Mouse (Mus musculus) limb, embryonic 14.5 days (tissue): ENCODE data around the gene Amer1. TPM values are rescaled to one million over a fixed set of nuclear protein-coding genes. Genes with fewer than 3 reads are reported as not detected.

ENCODE experiments used
- ATAC-seq: fragments of 200-750 bp; cut with Nextera tagmentation; 2 replicates; pipeline ENCODE4 v1.8.0; 2017; ENCODE audit warnings: low read depth, moderate number of reproducible peaks, moderate TSS enrichment; ENCODE audit not compliant: low FRiP score
- DNase-seq: peaks from one replicate; pipeline ENCODE4 v3.0.0-alpha.2; 2015; ENCODE audit warnings: low spot score
- H3K27ac ChIP-seq: fragments of 300-500 bp; sonication (generic); replicated peaks from 2 replicates; pipeline ENCODE4 v1.5.1; 2014; ENCODE audit warnings: low read depth, mild to moderate bottlenecking, low read length, moderate library complexity, mixed read lengths
- H3K27me3 ChIP-seq: fragments of 300-500 bp; sonication (generic); 2 replicates; pipeline ENCODE4 v1.6.1; 2014; ENCODE audit warnings: low read length, mixed read lengths; ENCODE audit not compliant: control insufficient read depth, insufficient read depth
- H3K36me3 ChIP-seq: fragments of 300-500 bp; sonication (generic); 2 replicates; pipeline ENCODE4 v1.6.1; 2014; ENCODE audit warnings: mild to moderate bottlenecking, low read length, moderate library complexity, mixed read lengths; ENCODE audit not compliant: control insufficient read depth, insufficient read depth
- H3K4me1 ChIP-seq: fragments of 300-500 bp; sonication (generic); 2 replicates; pipeline ENCODE4 v1.6.1; 2014; ENCODE audit warnings: antibody characterized with exemption, low read length, mixed read lengths; ENCODE audit not compliant: control insufficient read depth, insufficient read depth
- H3K4me2 ChIP-seq: fragments of 300-500 bp; sonication (generic); replicated peaks from 2 replicates; pipeline ENCODE4 v1.6.1; 2014; ENCODE audit warnings: low read depth, mild to moderate bottlenecking, low read length, moderate library complexity; ENCODE audit not compliant: severe bottlenecking
- H3K4me3 ChIP-seq: fragments of 300-500 bp; sonication (generic); replicated peaks from 2 replicates; pipeline ENCODE4 v1.5.1; 2014; ENCODE audit warnings: low read length
- H3K9ac ChIP-seq: fragments of 300-500 bp; sonication (generic); 2 replicates; pipeline ENCODE4 v1.6.1; 2014; ENCODE audit warnings: mild to moderate bottlenecking, low read depth, low read length, moderate library complexity; ENCODE audit not compliant: severe bottlenecking
- H3K9me3 ChIP-seq: fragments of 300-500 bp; sonication (generic); 2 replicates; pipeline ENCODE4 v1.6.1; 2016; ENCODE audit warnings: low read length; ENCODE audit not compliant: control insufficient read depth
- POLR2A ChIP-seq: fragments of 200-500 bp; IDR thresholded peaks from 2 replicates; pipeline ENCODE4 v1.8.0; 2012; ENCODE audit warnings: inconsistent platforms, mild to moderate bottlenecking, moderate library complexity, borderline replicate concordance; ENCODE audit not compliant: insufficient read depth, insufficient read length; ENCODE audit errors: extremely low read depth
- WGBS: fragments of 180-500 bp; shearing (Covaris S2); extraction: QIAGEN DNeasy Blood & Tissue Kit; methylation state at CpG from one replicate; pipeline ENCODE4 v1.1.7; 2014; 5-methylcytosine and 5-hydroxymethylcytosine counted together
- polyA plus RNA-seq, 2 experiments: library from polyadenylated mRNA; depleted of rRNA in 1 of 2; stranded (reverse) in 1 of 2; unstranded in 1 of 2; fragments of >200 nt; fragmentation: Nextera tagmentation in 1 of 2; extraction: Ambion mirVana in 1 of 2; gene quantifications; 2 replicates each; pipeline versions ENCODE4 v1.2.1 to v1.2.3; 2012 to 2014

The Amer1 gene
- polyA plus RNA-seq, 2 experiments, result 9.3 to 11.1 TPM

GRCm38 (mm10) chrX:95443390-95443789 lies 1.3 kb downstream of the Amer1 start:
- Histone ChIP-seq H3K4me3 (peak overlapping the region; percentile 56), H3K27me3 (no peaks in the 10 kb centered on the region), H3K9me3 (no peaks in the 10 kb centered on the region), H3K36me3 (no peaks in the 10 kb centered on the region), H3K9ac (peak overlapping the region; percentile 53; the same call in 1 of the 2 replicates), H3K4me2 (peak overlapping the region; percentile 56), H3K4me1 (0 out of 2 replicates have a peak, but pooled peaks cover 2% of the 10 kb centered on the region), H3K27ac (peak overlapping the region; percentile 76; the same call in 1 of the 2 replicates)
- DNase-seq (no peak), ATAC-seq (no peak)
- no peak for TF ChIP-seq POLR2A
- WGBS, result 37% methylated on average over 12 of the region's 12 CpGs

GRCm38 (mm10) chrX:95442261-95442660 lies 2.4 kb downstream of the Amer1 start:
- no peaks in the 10 kb centered on the region for H3K36me3 ChIP-seq
- H3K4me2 ChIP-seq, result no peak overlapping the region
- ATAC-seq (no peak), DNase-seq (no peak)
- TF ChIP-seq POLR2A, result no peak
- H3K4me1 ChIP-seq, result 0 out of 2 replicates have a peak, but pooled peaks cover 2% of the 10 kb centered on the region
- no peaks in the 10 kb centered on the region for H3K9me3 ChIP-seq
- no peak overlapping the region for H3K9ac ChIP-seq
- no peak overlapping the region for H3K27ac ChIP-seq
- H3K27me3 ChIP-seq, result no peaks in the 10 kb centered on the region
- WGBS, result 38% methylated on average over 1 of the region's 1 CpGs
- H3K4me3 ChIP-seq, result no peak overlapping the region

DNA sequence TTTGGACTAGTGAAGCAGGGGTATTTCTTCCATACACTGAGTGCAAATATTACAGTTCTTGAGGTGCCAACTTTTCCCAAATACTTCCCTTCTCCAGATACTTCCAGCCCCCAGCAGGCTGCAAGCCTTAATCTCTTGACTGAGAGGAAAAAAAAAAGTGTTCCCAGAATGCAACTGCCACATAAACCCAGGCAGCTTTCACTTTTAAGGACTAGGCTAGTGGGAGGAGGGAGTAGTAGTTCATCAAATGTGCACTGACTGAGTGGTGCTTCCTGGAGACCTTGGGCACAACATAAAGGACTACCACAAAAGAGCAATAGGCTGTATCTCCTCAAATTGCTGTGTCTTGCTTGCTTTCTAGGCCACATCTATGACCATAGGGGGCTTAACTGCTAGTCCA lies 3.4 kb downstream of the Amer1 start:
- Histone ChIP-seq H3K4me1 (0 out of 2 replicates have a peak, but pooled peaks cover 2% of the 10 kb centered on the region), H3K4me2 (no peak overlapping the region)
- no peak for DNase-seq

GRCm38 (mm10) chrX:95438491-95438890 lies 6.2 kb downstream of the Amer1 start:
- Histone ChIP-seq H3K4me2 (no peak overlapping the region), H3K9ac (no peak overlapping the region), H3K9me3 (no peaks in the 10 kb centered on the region), H3K4me1 (0 out of 2 replicates have a peak, but pooled peaks cover 2% of the 10 kb centered on the region), H3K36me3 (no peaks in the 10 kb centered on the region), H3K27ac (no peak overlapping the region), H3K27me3 (no peaks in the 10 kb centered on the region), H3K4me3 (no peak overlapping the region)
- DNase-seq (no peak), ATAC-seq (no peak)
- TF ChIP-seq POLR2A, result no peak
- 86% methylated on average over 4 of the region's 4 CpGs for WGBS

More for the DNA sequence above, 3.4 kb downstream of the Amer1 start:
- no peaks in the 10 kb centered on the region for H3K36me3 ChIP-seq
- no peaks in the 10 kb centered on the region for H3K27me3 ChIP-seq
- H3K9ac ChIP-seq, result no peak overlapping the region
- H3K27ac ChIP-seq, result no peak overlapping the region
- ATAC-seq, result no peak
- H3K4me3 ChIP-seq, result no peak overlapping the region
- H3K9me3 ChIP-seq, result no peaks in the 10 kb centered on the region
- TF ChIP-seq POLR2A, result no peak

- Histone ChIP-seq H3K27ac (no peak overlapping the region), H3K36me3 (no peaks in the 10 kb centered on the region), H3K4me3 (no peak overlapping the region), H3K9me3 (no peaks in the 10 kb centered on the region), H3K4me1 (no peaks in the 10 kb centered on the region), H3K9ac (no peak overlapping the region), H3K4me2 (no peak overlapping the region), H3K27me3 (no peaks in the 10 kb centered on the region)
- DNase-seq, result no peak
- WGBS, result 86% methylated on average over 1 of the region's 1 CpGs
- no peak for ATAC-seq
- no peak for TF ChIP-seq POLR2A
Measured at GRCm38 (mm10) chrX:95437236-95437635, 7.4 kb downstream of the Amer1 start.

DNA sequence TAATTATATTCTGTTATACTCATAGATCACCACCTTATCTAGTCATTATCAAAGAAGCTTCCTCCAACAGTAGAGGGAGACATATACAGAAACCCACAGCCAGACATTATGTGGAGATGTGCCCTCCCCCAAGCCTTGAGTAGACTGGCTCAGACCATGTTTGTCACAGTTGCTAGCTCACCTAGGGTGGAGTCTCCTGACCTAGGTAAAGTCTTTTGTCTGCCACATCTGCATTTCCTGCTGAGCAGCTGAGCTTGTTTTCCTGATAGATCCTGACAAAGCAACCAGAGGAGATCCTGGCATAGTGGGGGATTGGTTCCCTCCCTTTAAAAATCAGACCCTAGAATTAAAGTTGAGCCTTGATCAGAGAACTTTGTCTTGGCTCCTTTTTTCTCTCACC lies 71.6 kb downstream of the Amer1 start:
- Histone ChIP-seq H3K9me3 (no peaks in the 10 kb centered on the region), H3K27me3 (no peaks in the 10 kb centered on the region), H3K4me1 (no peaks in the 10 kb centered on the region), H3K4me3 (no peak overlapping the region), H3K4me2 (no peak overlapping the region), H3K27ac (no peak overlapping the region), H3K36me3 (no peaks in the 10 kb centered on the region), H3K9ac (no peak overlapping the region)
- no peak for TF ChIP-seq POLR2A
- no peak for DNase-seq
- ATAC-seq, result no peak

Other genes starting within 250 kb of the Amer1 start
- 22.7 and 27.7 TPM in 2 replicates for gene Arhgef9, start 248.0 kb downstream of the Amer1 start, polyA plus RNA-seq (2012; rRNA removed)
- gene Arhgef9, start 248.0 kb downstream of the Amer1 start, polyA plus RNA-seq (2014; fragmentation: Nextera tagmentation; extraction: Ambion mirVana), result 15.7 and 23.9 TPM in 2 replicates
- 0.06 TPM in 2 replicates for gene Asb12, start 113.1 kb upstream of the Amer1 start, polyA plus RNA-seq (2012; rRNA removed)
- not detected in 2 replicates for gene Asb12, start 113.1 kb upstream of the Amer1 start, polyA plus RNA-seq (2014; fragmentation: Nextera tagmentation; extraction: Ambion mirVana)
- not detected in 2 replicates for gene Pfn5, start 113.2 kb upstream of the Amer1 start, polyA plus RNA-seq (2012; rRNA removed)
- gene Pfn5, start 113.2 kb upstream of the Amer1 start, polyA plus RNA-seq (2014; fragmentation: Nextera tagmentation; extraction: Ambion mirVana), result not detected in 2 replicates
- 21.8 and 22.1 TPM in 2 replicates for gene Zc4h2, start 213.6 kb upstream of the Amer1 start, polyA plus RNA-seq (2012; rRNA removed)
- gene Zc4h2, start 213.6 kb upstream of the Amer1 start, polyA plus RNA-seq (2014; fragmentation: Nextera tagmentation; extraction: Ambion mirVana), result 19.9 and 25.9 TPM in 2 replicates